Mouse (Mus musculus) embryonic facial prominence, embryonic 10.5 days (tissue): Measurements from ENCODE around the gene Dlk1. TPM values are rescaled to one million over a fixed set of nuclear protein-coding genes. Genes with fewer than 3 reads are reported as not detected.
"Not testable (repeated sequence)": the region's sequence is repeated elsewhere in the genome, so short reads cannot be mapped to it uniquely, and the experiment has no call there.

Experiments used
- DNase-seq: peaks from one replicate; pipeline ENCODE4 v3.0.0-alpha.2; 2017; ENCODE audit warnings: low spot score
- H3K27ac ChIP-seq: fragments of 300-500 bp; sonication (generic); replicated peaks from 2 replicates; pipeline ENCODE4 v1.5.1; 2016; ENCODE audit warnings: mild to moderate bottlenecking
- H3K27me3 ChIP-seq: fragments of 300-500 bp; sonication (generic); replicated peaks from 2 replicates; pipeline ENCODE4 v1.6.1; 2016; ENCODE audit warnings: low read depth, mild to moderate bottlenecking; ENCODE audit not compliant: poor library complexity, severe bottlenecking
- H3K36me3 ChIP-seq: fragments of 300-500 bp; sonication (generic); replicated peaks from 2 replicates; pipeline ENCODE4 v1.6.1; 2016; ENCODE audit warnings: mild to moderate bottlenecking, moderate library complexity
- H3K4me1 ChIP-seq: fragments of 300-500 bp; sonication (generic); 2 replicates; pipeline ENCODE4 v1.6.1; 2016
- H3K4me3 ChIP-seq: fragments of 300-500 bp; sonication (generic); 2 replicates; pipeline ENCODE4 v1.5.1; 2016; ENCODE audit warnings: mild to moderate bottlenecking, moderate library complexity
- H3K9me3 ChIP-seq: fragments of 300-500 bp; sonication (generic); 2 replicates; pipeline ENCODE4 v1.6.1; 2016; ENCODE audit warnings: mild to moderate bottlenecking
- WGBS: fragments of 180-500 bp; shearing (Covaris S2); methylation state at CpG from one replicate; pipeline ENCODE4 v1.1.7; 2016; 5-methylcytosine and 5-hydroxymethylcytosine counted together
- polyA plus RNA-seq: library from polyadenylated mRNA; unstranded; fragments of >200 nt; fragmentation: Nextera tagmentation; extraction: Ambion mirVana; gene quantifications from 2 replicates; pipeline ENCODE4 v1.2.1, GENCODE M21; 2016

The Dlk1 gene
- polyA plus RNA-seq, 1 experiment from 2014 or later: 287 TPM

DNA sequence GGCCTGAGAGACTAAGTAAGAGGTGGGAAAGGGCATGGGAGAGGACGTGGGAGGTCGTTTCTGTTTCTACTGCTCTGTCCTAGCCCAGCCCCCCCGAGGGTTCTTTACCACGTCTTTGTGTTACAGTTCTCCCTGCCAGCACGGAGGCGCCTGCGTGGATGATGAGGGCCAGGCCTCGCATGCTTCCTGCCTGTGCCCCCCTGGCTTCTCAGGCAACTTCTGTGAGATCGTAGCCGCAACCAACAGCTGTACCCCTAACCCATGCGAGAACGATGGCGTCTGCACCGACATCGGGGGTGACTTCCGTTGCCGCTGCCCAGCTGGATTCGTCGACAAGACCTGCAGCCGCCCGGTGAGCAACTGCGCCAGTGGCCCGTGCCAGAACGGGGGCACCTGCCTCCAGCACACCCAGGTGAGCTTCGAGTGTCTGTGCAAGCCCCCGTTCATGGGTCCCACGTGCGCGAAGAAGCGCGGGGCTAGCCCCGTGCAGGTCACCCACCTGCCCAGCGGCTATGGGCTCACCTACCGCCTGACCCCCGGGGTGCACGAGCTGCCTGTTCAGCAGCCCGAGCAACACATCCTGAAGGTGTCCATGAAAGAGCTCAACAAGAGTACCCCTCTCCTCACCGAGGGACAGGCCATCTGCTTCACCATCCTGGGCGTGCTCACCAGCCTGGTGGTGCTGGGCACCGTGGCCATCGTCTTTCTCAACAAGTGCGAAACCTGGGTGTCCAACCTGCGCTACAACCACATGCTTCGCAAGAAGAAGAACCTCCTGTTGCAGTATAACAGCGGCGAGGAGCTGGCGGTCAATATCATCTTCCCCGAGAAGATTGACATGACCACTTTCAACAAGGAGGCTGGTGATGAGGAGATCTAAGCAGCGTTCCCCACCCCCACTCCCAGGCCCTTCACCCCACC lies 7.1 kb downstream of the Dlk1 start:
- Histone ChIP-seq H3K27me3 (peaks cover 95% of the 10 kb centered on the region), H3K36me3 (peaks cover 31% of the 10 kb centered on the region), H3K4me1 (peaks cover 63% of the 10 kb centered on the region), H3K4me3 (peak overlapping the region; percentile 31), H3K27ac (peak overlapping the region; percentile 65), H3K9me3 (no peaks in the 10 kb centered on the region)
- WGBS: 28% methylated on average over 49 of the region's 49 CpGs
- DNase-seq: peak; percentile 53

DNA sequence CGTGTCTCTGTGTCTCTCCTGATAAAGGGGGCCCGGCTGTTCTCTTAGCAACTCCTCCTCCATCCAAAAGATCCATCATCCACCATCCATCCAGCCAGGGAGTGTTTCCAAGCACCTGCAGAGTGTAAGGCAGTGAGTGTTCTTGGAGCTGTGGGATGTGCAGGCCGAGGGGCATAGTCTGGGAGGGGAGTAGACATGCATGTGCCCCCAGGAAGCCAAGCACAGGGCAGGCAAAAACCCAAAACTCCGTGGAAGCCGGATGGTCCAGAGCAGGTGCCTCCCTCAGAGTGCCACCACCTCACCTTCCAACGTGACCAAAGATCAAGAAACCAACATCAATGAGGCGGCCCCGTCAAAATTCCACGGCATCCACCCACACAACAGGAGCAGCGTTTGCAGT lies 10.0 kb downstream of the Dlk1 start:
- Histone ChIP-seq H3K4me3 (no peak overlapping the region), H3K27ac (no peak overlapping the region), H3K9me3 (no peaks in the 10 kb centered on the region), H3K36me3 (peaks cover 19% of the 10 kb centered on the region), H3K4me1 (peaks cover 42% of the 10 kb centered on the region), H3K27me3 (peaks cover 73% of the 10 kb centered on the region)
- WGBS: 75% methylated on average over 10 of the region's 10 CpGs
- DNase-seq: no peak

DNA sequence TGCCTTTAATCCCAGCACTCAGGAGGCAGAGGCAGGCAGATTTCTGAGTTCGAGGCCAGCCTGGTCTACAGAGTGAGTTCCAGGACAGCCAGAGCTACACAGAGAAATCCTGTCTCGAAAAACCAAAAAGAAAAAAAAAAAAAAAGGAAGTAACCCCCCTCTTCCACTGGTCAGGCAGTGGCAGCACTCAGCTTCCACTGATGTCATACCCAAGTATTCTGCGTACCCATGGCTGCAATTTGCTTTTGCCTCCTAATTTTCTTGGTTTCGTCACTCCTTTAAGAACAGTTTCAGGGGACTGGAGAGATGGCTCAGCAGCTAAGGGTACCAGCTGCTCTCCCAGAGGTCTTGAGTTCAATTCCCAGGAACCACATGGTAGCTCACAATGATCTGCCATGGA lies 14.8 kb downstream of the Dlk1 start:
- WGBS: 83% methylated on average over 4 of the region's 4 CpGs
- H3K27ac ChIP-seq, H3K9me3 ChIP-seq, DNase-seq, H3K4me3 ChIP-seq, H3K4me1 ChIP-seq, H3K36me3 ChIP-seq: not testable (repeated sequence)
- H3K27me3 ChIP-seq: peaks cover 30% of the 10 kb centered on the region

DNA sequence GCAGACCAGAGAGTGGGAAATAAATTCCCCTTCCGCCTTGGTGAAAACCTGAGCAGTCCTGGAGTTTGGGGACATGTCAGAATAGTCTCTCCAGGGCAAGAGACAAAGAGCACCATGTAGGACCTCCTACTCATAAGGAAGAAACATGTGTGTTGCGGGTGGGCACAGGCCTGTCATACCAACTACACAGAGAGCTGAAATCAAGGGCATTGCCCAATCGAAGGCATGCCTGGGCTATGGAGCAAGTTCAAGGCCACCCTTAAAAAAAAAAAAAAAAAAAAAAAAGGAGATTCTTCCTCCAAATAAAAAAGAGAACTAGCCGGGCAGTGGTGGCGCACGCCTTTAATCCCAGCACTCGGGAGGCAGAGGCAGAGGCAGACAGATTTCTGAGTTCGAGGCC lies 17.2 kb downstream of the Dlk1 start:
- Histone ChIP-seq H3K4me3 (no peak overlapping the region), H3K36me3 (no peaks in the 10 kb centered on the region), H3K4me1 (peaks cover 17% of the 10 kb centered on the region), H3K27ac (no peak overlapping the region), H3K9me3 (no peaks in the 10 kb centered on the region), H3K27me3 (peaks cover 20% of the 10 kb centered on the region)
- 90% methylated on average over 8 of the region's 8 CpGs for WGBS
- DNase-seq: no peak

DNA sequence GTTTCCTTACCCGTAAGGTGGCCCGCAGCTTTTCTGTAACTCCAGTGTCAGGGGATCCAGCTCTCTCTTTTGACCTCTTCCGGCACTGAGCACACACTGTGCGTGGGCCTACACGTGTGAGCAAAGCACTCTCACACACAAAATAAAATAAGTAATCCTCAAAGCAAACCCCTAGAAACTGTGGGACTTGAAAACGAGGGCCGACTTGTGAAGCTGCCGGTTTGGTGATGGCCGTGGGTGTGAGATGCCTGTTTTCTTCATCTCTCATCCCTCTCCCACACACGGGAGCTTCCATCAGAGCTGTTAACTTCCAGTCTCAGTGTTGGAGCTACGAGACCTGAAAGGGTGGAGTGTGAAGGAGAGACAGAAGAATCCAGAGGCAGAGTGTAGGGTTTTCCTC lies 20.0 kb downstream of the Dlk1 start:
- Histone ChIP-seq H3K27me3 (peaks cover 40% of the 10 kb centered on the region), H3K36me3 (no peaks in the 10 kb centered on the region), H3K27ac (no peak overlapping the region), H3K4me3 (no peak overlapping the region), H3K4me1 (peaks cover 13% of the 10 kb centered on the region), H3K9me3 (no peaks in the 10 kb centered on the region)
- DNase-seq: no peak
- WGBS: 86% methylated on average over 11 of the region's 11 CpGs

DNA sequence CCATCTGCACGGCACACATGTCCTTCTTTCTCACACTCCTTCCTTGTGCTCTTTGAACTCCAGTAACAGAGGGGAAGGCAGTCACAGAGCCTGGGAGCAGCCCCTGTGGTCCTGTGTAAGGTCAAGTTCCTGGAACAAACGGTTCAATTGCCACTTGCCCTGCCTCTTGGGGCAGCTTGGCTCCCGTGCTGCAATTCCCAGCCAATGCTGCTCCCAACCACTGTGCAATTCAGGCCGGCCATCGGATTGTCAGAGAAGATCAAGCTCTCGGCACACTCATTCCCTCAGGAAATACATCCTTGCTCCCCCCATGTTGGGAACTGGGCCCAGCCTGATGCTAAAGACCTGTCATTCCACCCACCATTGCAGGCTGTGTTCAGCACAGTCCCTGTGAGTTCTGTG lies 21.0 kb downstream of the Dlk1 start:
- Histone ChIP-seq H3K27me3 (peaks cover 50% of the 10 kb centered on the region), H3K36me3 (no peaks in the 10 kb centered on the region), H3K4me1 (peaks cover 13% of the 10 kb centered on the region), H3K27ac (no peak overlapping the region; the same call in 1 of the 2 replicates), H3K9me3 (no peaks in the 10 kb centered on the region), H3K4me3 (no peak overlapping the region)
- WGBS: 52% methylated on average over 6 of the region's 6 CpGs
- no peak for DNase-seq

DNA sequence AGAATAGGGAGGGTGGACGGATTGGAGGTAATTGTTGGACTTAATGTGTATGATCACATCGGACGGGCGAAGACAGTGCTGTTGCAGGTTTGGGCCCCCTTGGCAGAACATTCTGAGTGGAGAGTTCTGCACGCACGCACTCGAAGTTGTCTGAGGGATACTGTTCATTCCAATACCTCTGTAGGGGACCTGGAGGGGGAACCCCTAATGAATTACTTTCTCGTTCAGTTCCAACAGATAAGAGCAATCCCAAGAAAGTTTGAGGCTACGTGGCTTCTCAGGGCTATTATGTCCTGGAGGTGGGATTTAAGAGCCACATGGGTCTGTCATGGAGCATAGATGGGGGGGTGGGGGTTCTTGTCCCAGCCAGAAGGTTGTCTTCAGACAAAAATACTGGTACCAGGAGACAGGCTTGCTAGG lies 21.6 kb downstream of the Dlk1 start:
- no peak for DNase-seq
- no peaks in the 10 kb centered on the region for H3K9me3 ChIP-seq
- no peak overlapping the region for H3K4me3 ChIP-seq
- 84% methylated on average over 9 of the region's 9 CpGs for WGBS
- no peaks in the 10 kb centered on the region for H3K36me3 ChIP-seq
- peaks cover 52% of the 10 kb centered on the region for H3K27me3 ChIP-seq
- H3K27ac ChIP-seq: no peak overlapping the region
- H3K4me1 ChIP-seq: peaks cover 13% of the 10 kb centered on the region

DNA sequence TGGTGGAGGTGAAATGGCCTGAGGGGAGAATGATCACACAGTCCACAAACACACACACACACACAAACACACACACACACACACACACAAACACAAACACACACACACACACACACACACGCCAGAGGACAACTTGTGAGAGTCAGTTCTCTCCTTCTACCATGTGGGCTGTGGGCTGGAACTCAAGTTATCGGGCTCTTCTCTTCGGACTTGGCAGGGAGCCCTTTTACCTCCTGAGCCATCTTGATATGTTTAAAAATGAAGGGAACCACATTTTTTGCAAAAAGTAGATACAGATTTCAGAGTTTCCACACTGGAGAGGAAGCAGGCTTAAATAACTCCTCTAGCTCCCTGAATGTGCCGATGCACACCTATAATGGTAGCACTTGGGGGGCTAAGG lies 22.9 kb downstream of the Dlk1 start:
- peaks cover 52% of the 10 kb centered on the region for H3K27me3 ChIP-seq
- H3K27ac ChIP-seq: no peak overlapping the region
- no peak overlapping the region for H3K4me3 ChIP-seq
- H3K9me3 ChIP-seq: no peaks in the 10 kb centered on the region
- peaks cover 13% of the 10 kb centered on the region for H3K4me1 ChIP-seq
- H3K36me3 ChIP-seq: no peaks in the 10 kb centered on the region
- DNase-seq: no peak
- WGBS: 88% methylated on average over 4 of the region's 4 CpGs

DNA sequence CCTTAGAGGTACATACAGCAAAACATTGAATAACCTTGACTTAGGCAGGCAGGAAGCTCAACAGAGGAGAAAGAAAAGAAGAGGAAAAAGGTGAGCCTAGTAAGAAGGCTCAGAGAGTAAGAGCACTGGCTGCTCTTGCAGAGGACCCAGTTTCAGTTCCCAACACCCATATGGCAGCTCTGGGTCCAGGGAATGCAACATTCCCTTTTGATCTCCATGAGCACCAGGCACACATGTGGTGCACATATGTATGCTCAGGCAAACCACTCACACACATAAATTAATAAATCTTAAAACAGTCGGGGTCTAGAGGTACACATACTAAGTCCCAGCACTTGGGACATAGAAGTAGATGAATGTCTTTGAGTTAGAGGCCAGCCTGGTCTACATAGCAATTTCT lies 33.9 kb downstream of the Dlk1 start:
- WGBS: 63% methylated on average over 1 of the region's 1 CpGs
- DNase-seq, H3K4me1 ChIP-seq, H3K4me3 ChIP-seq, H3K27ac ChIP-seq, H3K9me3 ChIP-seq, H3K27me3 ChIP-seq, H3K36me3 ChIP-seq: not testable (repeated sequence)

DNA sequence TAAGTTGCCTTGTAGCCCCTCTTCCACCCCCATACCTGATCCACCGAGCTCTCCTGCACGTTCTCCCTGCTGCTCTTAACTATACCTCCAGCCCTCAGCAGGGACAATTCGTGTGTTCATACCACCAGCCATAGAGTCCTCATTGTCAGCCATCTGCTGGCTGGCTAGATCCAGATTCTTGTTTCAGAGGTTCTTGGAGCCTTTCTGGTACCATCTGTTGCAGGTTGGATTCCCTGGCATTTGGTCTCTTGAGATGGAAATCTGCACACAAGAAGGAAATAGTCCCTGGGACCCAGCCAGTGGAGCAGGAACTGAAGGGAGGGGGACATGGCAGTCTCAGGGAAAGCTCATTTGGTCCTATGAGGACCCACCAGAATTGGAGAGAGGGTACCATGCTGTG lies 39.1 kb downstream of the Dlk1 start:
- Histone ChIP-seq H3K9me3 (no peaks in the 10 kb centered on the region), H3K4me3 (no peak overlapping the region), H3K27me3 (0 out of 2 replicates have a peak, but pooled peaks cover 10% of the 10 kb centered on the region), H3K36me3 (no peaks in the 10 kb centered on the region), H3K27ac (no peak overlapping the region), H3K4me1 (peaks cover 26% of the 10 kb centered on the region)
- no peak for DNase-seq
- whole genome bisulfite sequencing: 76% methylated on average over 3 of the region's 3 CpGs

DNA sequence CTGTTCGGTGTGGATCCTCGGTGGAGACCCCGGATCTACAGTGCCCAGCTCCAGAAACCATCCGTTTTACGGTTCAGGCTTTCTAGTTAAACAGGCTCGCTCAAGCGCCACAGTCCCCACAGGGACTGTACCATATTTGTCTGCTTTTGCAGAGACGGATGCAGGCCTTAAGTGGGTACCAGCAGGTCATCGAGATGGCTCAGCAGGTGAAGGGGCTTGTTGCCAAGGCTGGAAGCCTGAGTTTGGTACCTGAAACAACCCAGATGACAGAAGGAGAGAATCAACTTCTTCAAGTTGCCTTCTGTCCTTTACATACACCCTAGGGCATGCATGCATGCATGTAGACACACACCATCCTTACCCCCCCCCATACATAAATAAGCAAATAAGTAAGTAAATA lies 40.8 kb downstream of the Dlk1 start:
- Histone ChIP-seq H3K4me3 (no peak overlapping the region), H3K4me1 (peaks cover 31% of the 10 kb centered on the region), H3K36me3 (no peaks in the 10 kb centered on the region), H3K9me3 (no peaks in the 10 kb centered on the region), H3K27ac (no peak overlapping the region), H3K27me3 (0 out of 2 replicates have a peak, but pooled peaks cover 10% of the 10 kb centered on the region)
- DNase-seq: no peak
- 93% methylated on average over 9 of the region's 9 CpGs for WGBS

DNA sequence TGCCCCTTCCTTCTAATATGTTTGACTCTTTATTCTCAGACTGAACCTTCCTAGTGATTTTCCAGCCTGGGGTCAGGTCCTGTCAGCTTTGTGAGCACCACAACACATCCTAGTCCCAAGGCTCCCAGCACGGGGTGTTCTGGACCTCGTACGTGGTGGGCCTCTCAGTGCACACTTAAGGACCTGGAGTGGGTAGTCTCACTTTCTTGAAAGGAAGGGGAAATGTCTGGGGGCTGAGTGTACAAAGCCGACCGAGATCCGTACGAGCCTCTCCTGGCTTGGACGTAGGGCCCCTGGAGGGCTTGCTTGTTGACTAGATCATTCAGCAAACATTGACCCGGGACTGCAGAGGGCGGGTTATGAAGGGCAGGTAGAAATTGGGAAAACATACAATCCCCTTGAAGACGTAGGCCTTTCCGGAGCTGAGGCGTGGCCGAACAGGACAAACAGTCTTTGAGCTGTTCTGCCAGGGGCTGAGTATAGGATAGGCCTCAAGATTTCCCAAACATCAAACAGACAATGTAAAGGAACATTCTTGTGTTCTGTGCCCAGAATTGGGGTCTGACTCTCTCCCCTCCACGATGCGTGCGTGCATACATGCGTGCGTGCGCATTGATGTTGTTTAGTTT lies 42.5 kb downstream of the Dlk1 start:
- no peak for DNase-seq
- Histone ChIP-seq H3K36me3 (no peaks in the 10 kb centered on the region), H3K4me3 (no peak overlapping the region), H3K27me3 (0 out of 2 replicates have a peak, but pooled peaks cover 10% of the 10 kb centered on the region), H3K27ac (no peak overlapping the region), H3K4me1 (peaks cover 37% of the 10 kb centered on the region), H3K9me3 (no peaks in the 10 kb centered on the region)
- WGBS: 70% methylated on average over 20 of the region's 20 CpGs

DNA sequence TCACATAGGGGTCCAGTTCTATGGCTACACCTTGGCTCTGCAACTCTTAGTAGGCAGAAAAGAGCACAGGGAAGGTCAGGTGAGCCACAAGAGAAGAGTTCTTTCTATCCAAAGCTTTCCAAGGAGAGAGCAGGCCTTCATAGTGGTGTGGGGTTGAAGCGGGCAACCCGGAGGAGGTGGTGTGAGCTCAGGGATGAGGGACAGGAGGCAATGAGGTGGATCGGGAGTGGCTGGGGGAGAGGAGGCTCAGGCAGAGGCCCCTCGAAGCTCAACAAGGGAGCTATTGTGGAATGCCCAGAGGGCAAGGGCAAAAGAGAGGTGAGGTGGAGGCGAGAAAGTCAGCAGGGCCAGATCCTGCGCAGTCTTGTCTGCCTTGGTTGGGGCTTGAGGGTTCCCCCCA lies 43.8 kb downstream of the Dlk1 start:
- H3K4me1 ChIP-seq: peaks cover 46% of the 10 kb centered on the region
- H3K9me3 ChIP-seq: no peaks in the 10 kb centered on the region
- H3K27me3 ChIP-seq: 0 out of 2 replicates have a peak, but pooled peaks cover 7% of the 10 kb centered on the region
- H3K4me3 ChIP-seq: no peak overlapping the region
- no peak for DNase-seq
- 0 out of 2 replicates have a peak overlapping the region, but pooled peaks have one; percentile 48 for H3K27ac ChIP-seq
- 37% methylated on average over 6 of the region's 6 CpGs for WGBS
- H3K36me3 ChIP-seq: no peaks in the 10 kb centered on the region
